Mouse (Mus musculus) ES-E14 (cell line): ENCODE data around the gene Mpeg1.

ENCODE experiments used
- CHD2 ChIP-seq: IDR thresholded peaks from 2 replicates; pipeline ENCODE4 v1.6.1; 2014; ENCODE audit warnings: mild to moderate bottlenecking, low read depth, low read length, inconsistent platforms
- HCFC1 ChIP-seq: IDR thresholded peaks from 2 replicates; pipeline ENCODE4 v1.6.1; 2012; ENCODE audit warnings: low read length, inconsistent platforms, borderline replicate concordance; ENCODE audit not compliant: insufficient read depth
- ZNF384 ChIP-seq: IDR thresholded peaks from 2 replicates; pipeline ENCODE4 v1.6.1; 2012; ENCODE audit warnings: low read depth, low read length, inconsistent platforms

DNA sequence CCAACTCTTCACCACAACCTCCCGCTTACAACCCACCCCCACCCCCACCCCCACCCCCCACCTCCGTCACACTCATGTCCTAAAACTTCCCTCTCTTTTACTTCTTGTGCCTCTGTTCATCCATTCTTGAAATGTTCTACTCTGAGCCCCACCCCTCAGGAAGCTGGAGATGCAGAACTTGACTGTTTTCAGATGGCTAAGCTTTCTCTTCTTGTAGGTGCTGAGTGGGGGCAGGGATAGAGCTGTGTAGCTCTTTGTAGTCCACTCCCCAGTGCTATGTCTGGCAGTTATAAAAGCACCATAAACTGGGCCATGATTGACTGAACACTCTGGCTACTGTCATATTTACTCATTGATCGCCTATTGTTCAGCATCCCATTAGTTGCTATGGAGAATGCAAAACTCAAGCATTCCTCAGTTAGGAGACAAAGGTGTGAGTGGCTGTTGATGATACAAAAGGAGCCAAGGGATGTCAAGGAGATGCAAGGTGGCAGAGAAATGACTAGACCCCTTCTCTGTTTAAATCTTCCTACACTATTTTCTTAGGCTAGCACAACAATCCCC lies 34.5 kb downstream of the Mpeg1 start:
- TF ChIP-seq CHD2 (no peak), ZNF384 (no peak), HCFC1 (no peak)
